Mouse (Mus musculus) heart, adult 2 months (tissue): ENCODE data around the gene Wtip.

Source experiments
- CTCF ChIP-seq: fragments of 200-600 bp; IDR thresholded peaks from 2 replicates; pipeline ENCODE4 v1.8.1; 2022; ENCODE audit warnings: antibody characterized with exemption, mild to moderate bottlenecking, moderate library complexity
- EP300 ChIP-seq: fragments of 200-500 bp; IDR thresholded peaks from 2 replicates; pipeline ENCODE4 v1.6.1; 2011; ENCODE audit warnings: low read depth, low read length, control low read depth; ENCODE audit not compliant: insufficient read depth
- POLR2A ChIP-seq: fragments of 200-500 bp; IDR thresholded peaks from 2 replicates; pipeline ENCODE4 v1.6.1; 2011; ENCODE audit warnings: mild to moderate bottlenecking, low read depth, low read length, control low read depth; ENCODE audit not compliant: insufficient read depth

GRCm38 (mm10) chr7:34147193-34147592, 14.1 kb upstream of the Wtip start:
- no peak for TF ChIP-seq POLR2A
- no peak for TF ChIP-seq CTCF
- TF ChIP-seq EP300: no peak
